Mouse (Mus musculus): ENCODE measurements around the gene Cotl1.

DNA sequence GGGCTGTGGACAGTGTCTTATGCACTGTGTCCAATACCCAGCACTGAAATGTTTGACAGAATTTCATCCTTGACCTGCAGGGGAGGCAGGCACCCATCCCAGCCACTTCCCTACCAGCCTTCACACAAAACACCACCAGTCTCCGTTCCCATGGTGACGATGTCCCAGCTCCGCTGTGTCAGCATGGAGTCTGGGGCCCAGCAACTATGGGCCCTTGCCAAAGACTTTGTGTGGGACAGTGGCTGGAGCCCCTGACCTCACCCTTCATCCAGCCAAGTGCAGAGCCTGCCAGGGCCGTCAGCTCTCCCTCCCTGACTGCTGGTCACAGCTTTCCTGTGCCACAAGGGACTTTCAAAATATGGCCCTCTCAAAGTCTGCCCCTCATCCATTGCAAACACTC, 16.2 kb downstream of the Cotl1 start:
- TF ChIP-seq CTCF (IDR thresholded peaks at IDR 0.05; ENCODE audit: low read depth): no peak
- no peak for TF ChIP-seq EP300 (optimal IDR thresholded peaks at IDR 0.05)

All from stomach, postnatal 0 days (tissue).